9 mouse cellular contexts compared by ENCODE assay signal in the genomic region with DNA sequence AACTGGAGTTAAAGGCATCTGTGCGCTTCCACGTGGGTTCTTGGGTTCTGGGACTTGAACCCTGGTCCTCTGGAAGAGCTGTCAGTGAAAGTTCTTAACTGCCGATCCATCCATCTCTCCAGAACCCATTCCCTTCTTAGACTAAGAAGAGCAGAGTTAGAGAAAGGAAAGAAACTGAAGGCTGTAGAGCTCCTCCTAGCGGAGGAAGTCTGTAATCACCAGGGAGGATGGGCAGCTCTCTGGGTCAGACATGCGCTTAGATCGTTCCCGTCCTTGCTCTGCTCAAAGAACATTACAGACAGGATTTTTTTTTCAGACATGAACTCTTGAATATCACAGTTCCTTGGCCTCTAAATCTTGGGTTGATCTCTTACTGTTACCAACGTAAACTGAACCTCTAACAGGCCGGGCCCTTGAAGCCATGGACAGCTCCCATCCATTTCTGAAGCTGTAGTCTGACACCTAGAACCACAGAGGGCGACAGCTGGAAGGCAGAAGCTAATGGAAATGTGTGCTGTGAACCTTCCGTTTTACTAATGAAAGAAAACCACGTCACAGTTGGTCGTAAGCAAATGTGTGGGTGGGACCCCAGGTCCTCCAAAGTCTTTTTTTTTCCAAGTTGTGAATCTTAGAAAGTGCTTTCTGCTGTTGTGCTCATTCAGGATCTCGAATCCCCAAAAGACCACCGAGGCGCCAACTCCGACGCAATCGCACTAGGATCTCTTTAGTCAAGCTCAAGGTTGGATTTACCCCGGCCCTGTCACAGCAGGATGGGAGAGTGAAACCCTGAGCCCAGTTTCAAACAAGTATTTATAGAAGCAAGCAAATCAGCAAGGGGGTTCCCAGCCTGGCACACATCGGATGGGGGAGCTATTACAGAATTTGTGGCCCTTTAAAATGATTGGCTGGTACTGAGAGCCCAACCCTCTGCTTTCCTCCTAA. TPM values are rescaled to one million over a fixed set of nuclear protein-coding genes. Genes with fewer than 3 reads are reported as not detected.
A peak's percentile ranks its signal among the peaks of the same experiment; 100 is the strongest.
DNase-seq lines count a peak whose midpoint lies in the region.
"Had no signal": no experiment of that assay in that cellular context is flagged by ENCODE, and none has a peak within 500 bp of the region (broad histone marks: within the 10 kb centered on the region; RNA-seq: fewer than 3 reads in every experiment).

No protein-coding gene starts in this region.

- DNase-seq in heart, adult 11 months: peak; percentile 81
- DNase-seq in heart, adult 9 months (ENCODE audit: low spot score in 2 of 2): no peak
- peak; percentile 61 for DNase-seq in CD4-positive helper T cell, adult 2 months (ENCODE audit: low read depth, low spot score)
- DNase-seq in c-Kit-positive CD71-positive TER-119-negative erythroid progenitor cells, embryonic 14.5 days (ENCODE audit: low read depth): peak; percentile 42
- DNase-seq in limb, embryonic 10.5 days (ENCODE audit: low spot score): peak; percentile 35
- DNase-seq in retina, postnatal 1 day: peak; percentile 58
- DNase-seq in left cerebral cortex, adult 11 months (ENCODE audit: low spot score): no peak
- no peak for DNase-seq in cerebellum, postnatal 4 days (ENCODE audit: low spot score in 2 of 2)

- no peak overlapping the region for H3K27ac ChIP-seq in limb, embryonic 10.5 days
- H3K27ac ChIP-seq: embryonic facial prominence, embryonic 12.5 days had no signal

- 60% methylated on average over 21 of the region's 21 CpGs for WGBS in limb, embryonic 10.5 days

- H3K36me3 ChIP-seq in limb, embryonic 10.5 days: no peaks in the 10 kb centered on the region
- H3K36me3 ChIP-seq: embryonic facial prominence, embryonic 12.5 days had no signal

- H3K4me1 ChIP-seq in limb, embryonic 10.5 days: no peaks in the 10 kb centered on the region

- H3K27me3 ChIP-seq in limb, embryonic 10.5 days (ENCODE audit: low read depth, poor library complexity, severe bottlenecking): no peaks in the 10 kb centered on the region
- H3K27me3 ChIP-seq: embryonic facial prominence, embryonic 12.5 days had no signal

- H3K9me3 ChIP-seq in limb, embryonic 10.5 days (replicated peaks): no peaks in the 10 kb centered on the region
- H3K9me3 ChIP-seq: embryonic facial prominence, embryonic 12.5 days had no signal

- no peak overlapping the region for H3K4me3 ChIP-seq in limb, embryonic 10.5 days
- H3K4me3 ChIP-seq: embryonic facial prominence, embryonic 12.5 days had no signal

RNA-seq across cellular contexts. Expression of a gene that starts 55.7 kb away (rescaled TPM):
- polyA plus RNA-seq in limb, embryonic 10.5 days (2016; fragmentation: Nextera tagmentation; extraction: Ambion mirVana): not detected in 2 replicates
- polyA plus RNA-seq: embryonic facial prominence, embryonic 12.5 days had no signal

Comparison
In these comparisons a context has a peak if more than half of its experiments do, and no peak if none do; other contexts are left out.
1. DNase-seq: peak in heart, adult 11 months (single experiment), CD4-positive helper T cell, adult 2 months (single experiment), c-Kit-positive CD71-positive TER-119-negative erythroid progenitor cells, embryonic 14.5 days (single experiment), limb, embryonic 10.5 days (single experiment) and retina, postnatal 1 day (single experiment); none in heart, adult 9 months (0 of 2), left cerebral cortex, adult 11 months (single experiment) and cerebellum, postnatal 4 days (0 of 2).